Mouse (Mus musculus): ENCODE results near the gene Med6. TPM values are rescaled to one million over a fixed set of nuclear protein-coding genes. Genes with fewer than 3 reads are reported as not detected.
A peak's percentile ranks its signal among the peaks of the same experiment; 100 is the strongest.

Gene Med6
- polyA plus RNA-seq, 2 experiments = 27.2 to 38.7 TPM

- H3K4me3 ChIP-seq (ENCODE audit: insufficient read depth in 1 of 2, low read depth in 2 of 2, low read length in 2 of 2) = no peak overlapping the region
- DNase-seq (ENCODE audit: low read depth in 3 of 3, low spot score in 3 of 3) (no peak), ATAC-seq (ENCODE audit: insufficient read depth) (no peak)
- no peaks in the 10 kb centered on the region; the same call in 1 of the 2 replicates for H3K27me3 ChIP-seq (ENCODE audit: control insufficient read depth, insufficient read depth, low read length)
- TF ChIP-seq CTCF (IDR thresholded peaks at IDR 0.05; ENCODE audit: low read depth) = no peak
- TF ChIP-seq EP300 (IDR thresholded peaks at IDR 0.05; ENCODE audit: low read depth) = no peak
- no peak overlapping the region for H3K4me2 ChIP-seq (ENCODE audit: low read depth)
- H3K4me1 ChIP-seq (replicated peaks; ENCODE audit: control insufficient read depth in 2 of 2, insufficient read depth in 2 of 2, low read length in 1 of 2) = no peaks in the 10 kb centered on the region
- H3K9me3 ChIP-seq (ENCODE audit: control insufficient read depth, low read length) = no peaks in the 10 kb centered on the region
- no peak overlapping the region for H3K9ac ChIP-seq (replicated peaks)
- H3K36me3 ChIP-seq (replicated peaks; ENCODE audit: control insufficient read depth, insufficient read depth, low read depth) = no peaks in the 10 kb centered on the region
- no peak overlapping the region for H3K27ac ChIP-seq
Measured at GRCm38 (mm10) chr12:81609445-81609844, 14.6 kb upstream of the Med6 start.

DNA sequence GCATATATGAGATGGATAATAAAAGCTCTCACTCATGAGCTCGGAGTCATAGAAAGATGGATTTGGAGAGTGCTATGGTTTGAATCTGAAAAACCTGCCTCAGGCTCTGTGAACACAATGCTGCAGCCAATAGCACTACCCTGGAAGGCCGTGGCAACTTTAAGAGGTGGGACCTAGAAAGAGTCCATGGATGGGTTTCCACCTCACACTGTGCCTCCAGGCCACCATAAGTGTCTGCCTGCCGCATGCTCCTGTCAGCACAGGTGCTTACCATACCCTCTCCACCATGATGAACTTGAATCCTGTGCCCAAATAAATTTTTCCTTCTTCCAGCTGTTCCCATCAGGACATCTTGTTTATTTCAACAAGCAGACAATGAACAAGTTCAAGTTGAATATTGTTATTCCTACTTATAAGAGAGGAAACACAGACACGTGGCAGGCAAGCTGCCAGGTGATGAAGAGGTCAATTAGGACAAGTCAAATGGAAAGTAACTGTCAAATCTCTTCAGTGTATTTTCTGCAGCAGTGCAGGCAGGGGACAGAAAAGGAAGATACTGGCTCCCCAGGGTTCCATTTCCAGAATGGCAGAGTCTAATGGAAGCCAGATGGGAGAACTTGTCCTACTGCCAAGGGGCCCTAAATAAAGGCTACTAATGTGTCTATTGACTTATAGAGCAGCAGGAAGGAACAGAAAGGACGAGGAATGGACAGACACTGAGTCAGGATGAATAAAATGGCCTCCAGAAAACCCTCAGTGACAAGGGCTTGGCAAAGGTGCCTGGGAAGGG, 10.4 kb upstream of the Med6 start:
- Histone ChIP-seq H3K9me3 (ENCODE audit: control insufficient read depth, low read length) (no peaks in the 10 kb centered on the region), H3K4me1 (replicated peaks; ENCODE audit: control insufficient read depth in 2 of 2, insufficient read depth in 2 of 2, low read length in 1 of 2) (no peaks in the 10 kb centered on the region), H3K27me3 (ENCODE audit: control insufficient read depth, insufficient read depth, low read length) (no peaks in the 10 kb centered on the region), H3K4me2 (ENCODE audit: low read depth) (no peak overlapping the region), H3K9ac (replicated peaks) (no peak overlapping the region), H3K36me3 (replicated peaks; ENCODE audit: control insufficient read depth, insufficient read depth, low read depth) (no peaks in the 10 kb centered on the region), H3K27ac (no peak overlapping the region), H3K4me3 (ENCODE audit: insufficient read depth in 1 of 2, low read depth in 2 of 2, low read length in 2 of 2) (no peak overlapping the region)
- 48% methylated on average over 5 of the region's 5 CpGs for WGBS (ENCODE audit: insufficient replicate concordance)
- no peak for ATAC-seq (ENCODE audit: insufficient read depth)
- TF ChIP-seq EP300 (IDR thresholded peaks at IDR 0.05; ENCODE audit: low read depth) = no peak
- TF ChIP-seq CTCF (IDR thresholded peaks at IDR 0.05; ENCODE audit: low read depth) = no peak
- DNase-seq (ENCODE audit: low read depth in 3 of 3, low spot score in 3 of 3) = no peak

- Histone ChIP-seq H3K9me3 (ENCODE audit: control insufficient read depth, low read length) (no peaks in the 10 kb centered on the region), H3K27ac (peak overlapping the region; percentile 72), H3K36me3 (replicated peaks; ENCODE audit: control insufficient read depth, insufficient read depth, low read depth) (no peaks in the 10 kb centered on the region), H3K4me2 (ENCODE audit: low read depth) (peak overlapping the region; percentile 39), H3K27me3 (ENCODE audit: control insufficient read depth, insufficient read depth, low read length) (no peaks in the 10 kb centered on the region), H3K9ac (replicated peaks) (peak overlapping the region; percentile 19), H3K4me1 (replicated peaks; ENCODE audit: control insufficient read depth in 2 of 2, insufficient read depth in 2 of 2, low read length in 1 of 2) (peaks cover 17 to 23% of the 10 kb centered on the region in 2 experiments), H3K4me3 (ENCODE audit: insufficient read depth in 1 of 2, low read depth in 2 of 2, low read length in 2 of 2) (no peak overlapping the region)
- no peak for TF ChIP-seq CTCF (IDR thresholded peaks at IDR 0.05; ENCODE audit: low read depth)
- no peak; the same call in 1 of the 2 replicates for TF ChIP-seq EP300 (IDR thresholded peaks at IDR 0.05; ENCODE audit: low read depth)
- ATAC-seq (ENCODE audit: insufficient read depth) (peak; percentile 44), DNase-seq (ENCODE audit: low read depth in 3 of 3, low spot score in 3 of 3) (peak in 2 of 3 experiments; percentile 32 to 33)
- 24% methylated on average over 8 of the region's 8 CpGs for whole genome bisulfite sequencing (ENCODE audit: insufficient replicate concordance)
Measured at GRCm38 (mm10) chr12:81596547-81597262, 1.9 kb upstream of the Med6 start.

DNA sequence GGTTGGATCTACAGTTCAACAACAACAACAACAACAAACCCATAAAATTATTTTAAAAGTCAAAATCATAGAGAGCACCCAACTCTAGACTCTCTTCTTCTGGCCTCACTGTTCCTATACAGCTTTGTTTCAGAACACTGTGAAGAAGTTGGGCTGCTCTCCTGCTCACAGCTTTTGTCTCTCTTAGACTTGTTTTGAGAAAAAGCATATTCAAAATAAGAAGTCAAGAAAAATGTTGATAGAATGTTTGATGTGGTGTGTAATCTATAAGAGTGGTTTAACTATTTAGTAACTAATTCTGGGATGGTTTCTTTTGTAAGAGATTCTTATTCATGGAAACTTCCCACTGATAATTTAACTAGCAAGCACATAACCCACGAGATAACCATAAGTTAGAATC, 26.4 kb downstream of the Med6 start, which contains the start of gene Adam21:
Adam21 (minus strand) TSS at position 101 of the 400 bp plus-strand sequence.
- Histone ChIP-seq H3K4me1 (replicated peaks; ENCODE audit: control insufficient read depth in 2 of 2, insufficient read depth in 2 of 2, low read length in 1 of 2) (peaks cover 3 to 6% of the 10 kb centered on the region in 2 experiments), H3K9me3 (ENCODE audit: control insufficient read depth, low read length) (no peaks in the 10 kb centered on the region), H3K4me3 (ENCODE audit: insufficient read depth in 1 of 2, low read depth in 2 of 2, low read length in 2 of 2) (no peak within 1 kb of the TSS), H3K36me3 (replicated peaks; ENCODE audit: control insufficient read depth, insufficient read depth, low read depth) (peaks cover 10% of the 10 kb centered on the region; the same call in 1 of the 2 replicates), H3K27ac (no peak within 1 kb of the TSS), H3K27me3 (ENCODE audit: control insufficient read depth, insufficient read depth, low read length) (no peaks in the 10 kb centered on the region), H3K4me2 (ENCODE audit: low read depth) (peak within 1 kb of the TSS; percentile 1; the same call in 1 of the 2 replicates), H3K9ac (replicated peaks) (no peak within 1 kb of the TSS)
- TF ChIP-seq CTCF (IDR thresholded peaks at IDR 0.05; ENCODE audit: low read depth) (no peak), EP300 (IDR thresholded peaks at IDR 0.05; ENCODE audit: low read depth) (no peak)
- 69% methylated on average over 1 of the region's 1 CpGs for WGBS (ENCODE audit: insufficient replicate concordance)
- DNase-seq (ENCODE audit: low read depth in 3 of 3, low spot score in 3 of 3) (no peak), ATAC-seq (ENCODE audit: insufficient read depth) (no peak)

DNA sequence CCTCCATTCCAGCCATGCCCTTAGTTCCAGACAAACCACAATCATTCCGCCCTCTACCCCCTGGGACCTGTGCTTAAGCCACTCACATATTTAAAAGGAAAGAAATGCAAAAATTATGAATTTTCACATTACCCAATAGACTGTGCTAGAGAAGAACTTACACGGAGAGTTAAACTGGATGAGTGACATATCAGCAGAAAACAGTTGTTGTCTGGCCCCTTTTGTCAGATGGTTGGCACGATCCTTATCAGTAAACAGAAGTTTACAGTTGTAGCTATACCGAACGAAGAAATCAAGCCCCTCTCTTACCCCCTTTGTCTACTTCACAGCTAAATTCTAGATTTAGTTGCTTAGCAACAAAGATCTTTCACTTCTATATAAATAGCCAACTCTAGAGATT, 26.9 kb downstream of the Med6 start:
- Histone ChIP-seq H3K4me2 (ENCODE audit: low read depth) (peak overlapping the region; percentile 1; the same call in 1 of the 2 replicates), H3K27ac (no peak overlapping the region), H3K4me3 (ENCODE audit: insufficient read depth in 1 of 2, low read depth in 2 of 2, low read length in 2 of 2) (no peak overlapping the region), H3K36me3 (replicated peaks; ENCODE audit: control insufficient read depth, insufficient read depth, low read depth) (peaks cover 8% of the 10 kb centered on the region; the same call in 1 of the 2 replicates), H3K4me1 (replicated peaks; ENCODE audit: control insufficient read depth in 2 of 2, insufficient read depth in 2 of 2, low read length in 1 of 2) (peaks cover 3 to 6% of the 10 kb centered on the region in 2 experiments), H3K9ac (replicated peaks) (no peak overlapping the region), H3K27me3 (ENCODE audit: control insufficient read depth, insufficient read depth, low read length) (no peaks in the 10 kb centered on the region), H3K9me3 (ENCODE audit: control insufficient read depth, low read length) (no peaks in the 10 kb centered on the region)
- 25% methylated on average over 5 of the region's 5 CpGs for WGBS (ENCODE audit: insufficient replicate concordance)
- ATAC-seq (ENCODE audit: insufficient read depth) (0 out of 2 replicates have a peak, but pooled peaks have one; percentile 28), DNase-seq (ENCODE audit: low read depth in 3 of 3, low spot score in 3 of 3) (peak in 1 of 3 experiments; percentile 9)
- TF ChIP-seq CTCF (IDR thresholded peaks at IDR 0.05; ENCODE audit: low read depth) (no peak), EP300 (IDR thresholded peaks at IDR 0.05; ENCODE audit: low read depth) (no peak)

Measured in liver, embryonic 14.5 days (tissue).